Mouse (Mus musculus) ES-E14 (cell line): Measurements from ENCODE around the gene Ampd3. TPM values are rescaled to one million over a fixed set of nuclear protein-coding genes. Genes with fewer than 3 reads are reported as not detected.

Experiments
- DNase-seq: peaks from one replicate; pipeline ENCODE4 v3.0.0-alpha.2; 2013; ENCODE audit warnings: low read depth, low spot score
- H3K27ac ChIP-seq: 2 replicates; pipeline ENCODE4 v1.5.1; 2012; ENCODE audit warnings: low read depth, mild to moderate bottlenecking, low read length, moderate library complexity, mixed read lengths; ENCODE audit not compliant: poor library complexity, insufficient read depth, severe bottlenecking
- H3K36me3 ChIP-seq: 2 replicates; pipeline ENCODE4 v1.6.1; 2012; ENCODE audit warnings: mild to moderate bottlenecking, low read length, moderate library complexity, mixed read lengths; ENCODE audit not compliant: control insufficient read depth, poor library complexity, insufficient read depth, severe bottlenecking
- H3K4me1 ChIP-seq, 2 experiments: fragments of 150-350 bp in 1 of 2; sonication (generic) in 1 of 2; 2 replicates each; pipeline ENCODE4 v1.6.1; 2012; ENCODE audit warnings: low read length in 2 of 2, mild to moderate bottlenecking in 1 of 2, mixed read lengths in 1 of 2; ENCODE audit not compliant: control insufficient read depth in 2 of 2, insufficient read depth in 2 of 2, poor library complexity in 1 of 2
- H3K4me3 ChIP-seq, 2 experiments: fragments of 150-350 bp in 1 of 2; sonication (generic) in 1 of 2; 2 replicates each; pipeline ENCODE4 v1.5.1; 2012; ENCODE audit warnings: low read length in 2 of 2, low read depth in 1 of 2, mild to moderate bottlenecking in 1 of 2, mixed read lengths in 1 of 2; ENCODE audit not compliant: insufficient read depth in 1 of 2, poor library complexity in 1 of 2, severe bottlenecking in 1 of 2
- H3K9ac ChIP-seq: 2 replicates; pipeline ENCODE4 v1.6.1; 2012; ENCODE audit warnings: low read depth, mild to moderate bottlenecking, low read length, mixed read lengths; ENCODE audit not compliant: poor library complexity, insufficient read depth, severe bottlenecking
- H3K9me3 ChIP-seq: fragments of 150-350 bp; sonication (generic); 2 replicates; pipeline ENCODE4 v1.6.1; 2012; ENCODE audit warnings: low read depth, mild to moderate bottlenecking, low read length; ENCODE audit not compliant: control insufficient read depth, insufficient read depth
- CHD2 ChIP-seq: IDR thresholded peaks from 2 replicates; pipeline ENCODE4 v1.6.1; 2014; ENCODE audit warnings: mild to moderate bottlenecking, low read depth, low read length, inconsistent platforms
- HCFC1 ChIP-seq: IDR thresholded peaks from 2 replicates; pipeline ENCODE4 v1.6.1; 2012; ENCODE audit warnings: low read length, inconsistent platforms, borderline replicate concordance; ENCODE audit not compliant: insufficient read depth
- MAFK ChIP-seq: IDR thresholded peaks from 2 replicates; pipeline ENCODE4 v1.6.1; 2014; ENCODE audit warnings: mild to moderate bottlenecking, low read depth, low read length, inconsistent platforms; ENCODE audit not compliant: insufficient read depth
- ZC3H11A ChIP-seq: IDR thresholded peaks from 2 replicates; pipeline ENCODE4 v1.6.1; 2012; ENCODE audit warnings: low read depth, mild to moderate bottlenecking, inconsistent platforms, low read length, borderline replicate concordance
- ZNF384 ChIP-seq: IDR thresholded peaks from 2 replicates; pipeline ENCODE4 v1.6.1; 2012; ENCODE audit warnings: low read depth, low read length, inconsistent platforms
- in situ Hi-C, 2 experiments: fragments of 600-800 bp; cut with MboI; formaldehyde crosslinking; loops; one replicate each; pipeline ENCODE4 v1.15.1; 2025; ENCODE audit warnings: low sequenced_read_pairs in 2 of 2, inconsistent platforms in 1 of 2; ENCODE audit not compliant: unreplicated experiment in 2 of 2
- total RNA-seq: library from RNA; depleted of rRNA; stranded (reverse); fragments of 300-350 nt; gene quantifications from 2 replicates; pipeline ENCODE4 v1.2.3, GENCODE M21; 2012

The Ampd3 gene
- total RNA-seq, 1 experiment = 2.4 TPM

- peak overlapping the region in 1 of 2 experiments; percentile 42; a peak in 2 of 4 replicates for H3K4me3 ChIP-seq
- no peak for DNase-seq
- H3K36me3 ChIP-seq = no peaks in the 10 kb centered on the region
- in situ Hi-C loops = no loop called here
- TF ChIP-seq ZC3H11A (no peak), HCFC1 (no peak), ZNF384 (no peak), MAFK (peak; percentile 91), CHD2 (no peak)
- H3K27ac ChIP-seq = peak overlapping the region; percentile 18; the same call in 1 of the 2 replicates
- H3K9me3 ChIP-seq = no peaks in the 10 kb centered on the region; the same call in 1 of the 2 replicates
- no peak overlapping the region for H3K9ac ChIP-seq
- H3K4me1 ChIP-seq = peaks cover 11 to 24% of the 10 kb centered on the region in 2 experiments
These were observed 21.2 kb upstream of the Ampd3 start for GRCm38 (mm10) chr7:110746809-110747208.

GRCm38 (mm10) chr7:110750834-110751233, 17.2 kb upstream of the Ampd3 start:
- no peak overlapping the region for H3K4me3 ChIP-seq
- no peak for DNase-seq
- no peaks in the 10 kb centered on the region for H3K36me3 ChIP-seq
- peaks cover 9 to 17% of the 10 kb centered on the region in 2 experiments; a peak in 3 of 4 replicates for H3K4me1 ChIP-seq
- in situ Hi-C loops = no loop called here
- H3K27ac ChIP-seq = no peak overlapping the region
- H3K9me3 ChIP-seq = no peaks in the 10 kb centered on the region; the same call in 1 of the 2 replicates
- TF ChIP-seq HCFC1 = no peak
- TF ChIP-seq CHD2 = no peak
- TF ChIP-seq ZNF384 = no peak
- no peak for TF ChIP-seq ZC3H11A
- TF ChIP-seq MAFK = no peak
- H3K9ac ChIP-seq = no peak overlapping the region

- H3K4me1 ChIP-seq = peaks cover 5 to 12% of the 10 kb centered on the region in 2 experiments; a peak in 3 of 4 replicates
- H3K9ac ChIP-seq = no peak overlapping the region
- H3K36me3 ChIP-seq = no peaks in the 10 kb centered on the region
- no peak overlapping the region for H3K4me3 ChIP-seq
- in situ Hi-C loops = no loop called here
- no peak overlapping the region for H3K27ac ChIP-seq
- TF ChIP-seq MAFK = no peak
- DNase-seq = no peak
- H3K9me3 ChIP-seq = no peaks in the 10 kb centered on the region; the same call in 1 of the 2 replicates
These were observed 16.4 kb upstream of the Ampd3 start for GRCm38 (mm10) chr7:110751634-110752033.

- no peak for TF ChIP-seq MAFK
- no peak for TF ChIP-seq CHD2
- TF ChIP-seq HCFC1 = no peak
- no peak for TF ChIP-seq ZNF384
- no peak for TF ChIP-seq ZC3H11A
- Histone ChIP-seq H3K9ac (no peak overlapping the region), H3K27ac (no peak overlapping the region), H3K4me3 (no peak overlapping the region), H3K36me3 (no peaks in the 10 kb centered on the region), H3K4me1 (peaks cover 0 to 6% of the 10 kb centered on the region in 2 experiments; a peak in 1 of 4 replicates), H3K9me3 (no peaks in the 10 kb centered on the region; the same call in 1 of the 2 replicates)
- in situ Hi-C loops = no loop called here
- no peak for DNase-seq
These were observed 14.7 kb upstream of the Ampd3 start for GRCm38 (mm10) chr7:110753310-110753709.

DNA sequence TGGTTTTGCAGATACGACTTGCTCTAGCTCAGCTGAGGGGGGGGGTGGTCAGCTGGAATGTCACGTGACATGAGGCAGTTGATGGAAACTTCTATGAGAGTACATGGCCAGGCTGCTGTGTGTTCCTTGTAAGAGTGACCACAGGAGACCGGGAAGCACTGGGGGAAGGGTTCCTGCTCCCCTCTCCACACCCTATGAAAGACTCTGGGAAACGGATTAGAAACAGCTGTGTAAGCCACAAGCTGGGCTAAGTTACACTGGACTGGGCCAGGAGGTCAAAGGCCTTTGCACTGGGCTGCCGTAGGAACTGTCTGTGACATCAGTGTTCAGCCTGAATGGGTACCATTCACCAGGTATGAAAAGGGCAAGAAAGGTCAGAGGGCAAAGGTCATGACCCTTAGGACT, 14.1 kb upstream of the Ampd3 start:
- no peak overlapping the region for H3K27ac ChIP-seq
- H3K4me1 ChIP-seq = peaks cover 0 to 6% of the 10 kb centered on the region in 2 experiments; a peak in 1 of 4 replicates
- no peaks in the 10 kb centered on the region for H3K36me3 ChIP-seq
- H3K9me3 ChIP-seq = no peaks in the 10 kb centered on the region
- DNase-seq = no peak
- no peak overlapping the region for H3K9ac ChIP-seq
- in situ Hi-C loops = no loop called here
- no peak for TF ChIP-seq CHD2
- no peak for TF ChIP-seq HCFC1
- no peak for TF ChIP-seq ZC3H11A
- TF ChIP-seq MAFK = no peak
- no peak for TF ChIP-seq ZNF384
- H3K4me3 ChIP-seq = no peak overlapping the region
